28 mouse cellular contexts compared by ENCODE assay signal in genomic region chr17:81176306-81176705, GRCm38 (mm10).
"Had no signal": no experiment of that assay in that cellular context is flagged by ENCODE, and none has a peak within 500 bp of the region (broad histone marks: within the 10 kb centered on the region; RNA-seq: fewer than 3 reads in every experiment).

No protein-coding gene starts in this region.

- H3K4me3 ChIP-seq: heart, adult 2 months; heart, embryonic 10.5 days; heart, embryonic 12.5 days; heart, embryonic 13.5 days; heart, embryonic 15.5 days; hindbrain, embryonic 10.5 days; hindbrain, embryonic 12.5 days; hindbrain, embryonic 13.5 days; hindbrain, embryonic 15.5 days; intestine, embryonic 15.5 days; kidney, embryonic 15.5 days; layer of hippocampus, adult 2 months had no signal

- H3K4me2 ChIP-seq: heart, embryonic 11.5 days; heart, embryonic 12.5 days; heart, embryonic 13.5 days; heart, embryonic 15.5 days; hindbrain, embryonic 12.5 days; hindbrain, embryonic 13.5 days; hindbrain, embryonic 14.5 days; hindbrain, embryonic 15.5 days; intestine, embryonic 15.5 days; kidney, embryonic 15.5 days had no signal

- H3K36me3 ChIP-seq: heart, embryonic 10.5 days; heart, embryonic 12.5 days; heart, embryonic 13.5 days; heart, embryonic 15.5 days; hindbrain, embryonic 10.5 days; hindbrain, embryonic 12.5 days; hindbrain, embryonic 13.5 days; hindbrain, embryonic 15.5 days; intestine, embryonic 15.5 days; kidney, embryonic 15.5 days had no signal

- H3K9me3 ChIP-seq: heart, embryonic 10.5 days; heart, embryonic 13.5 days; heart, embryonic 15.5 days; hindbrain, embryonic 10.5 days; hindbrain, embryonic 12.5 days; hindbrain, embryonic 13.5 days; hindbrain, embryonic 15.5 days; intestine, embryonic 15.5 days; kidney, embryonic 15.5 days had no signal

- H3K27ac ChIP-seq: heart, adult 2 months; heart, embryonic 10.5 days; heart, embryonic 13.5 days; heart, embryonic 15.5 days; hindbrain, embryonic 10.5 days; hindbrain, embryonic 12.5 days; hindbrain, embryonic 13.5 days; hindbrain, embryonic 14.5 days; hindbrain, embryonic 15.5 days; hindbrain, postnatal 0 days; intestine, embryonic 15.5 days; kidney, embryonic 15.5 days; kidney, postnatal 0 days; layer of hippocampus, adult 2 months had no signal

- ATAC-seq: hindbrain, embryonic 16.5 days; hindbrain, postnatal 0 days; inflammation-experienced regulatory T-cells, adult 6 months; intestine, embryonic 15.5 days; intestine, embryonic 16.5 days; intestine, postnatal 0 days had no signal

- H3K9ac ChIP-seq: heart, embryonic 12.5 days; heart, embryonic 13.5 days; heart, embryonic 15.5 days; hindbrain, embryonic 12.5 days; hindbrain, embryonic 13.5 days; hindbrain, embryonic 14.5 days; hindbrain, embryonic 15.5 days; intestine, embryonic 15.5 days; kidney, embryonic 15.5 days had no signal

- H3K27me3 ChIP-seq: heart, embryonic 12.5 days; heart, embryonic 13.5 days; heart, embryonic 15.5 days; hindbrain, embryonic 12.5 days; hindbrain, embryonic 13.5 days; hindbrain, embryonic 15.5 days; intestine, embryonic 15.5 days; kidney, embryonic 15.5 days had no signal

- DNase-seq: heart, adult 2 months; heart, postnatal 10 days; heart, postnatal 14 days; heart, postnatal 36 days; heart, postnatal 4 days; kidney, adult 18-20 months; kidney, postnatal 4 days; layer of hippocampus, adult 9-11 months; layer of hippocampus, postnatal 36 days had no signal

- H3K4me1 ChIP-seq: heart, embryonic 10.5 days; heart, embryonic 12.5 days; heart, embryonic 15.5 days; hindbrain, embryonic 10.5 days; hindbrain, embryonic 12.5 days; hindbrain, embryonic 13.5 days; hindbrain, embryonic 15.5 days; intestine, embryonic 15.5 days; kidney, embryonic 15.5 days had no signal
